Mouse (Mus musculus): ENCODE data around the gene Xylt2. TPM values are rescaled to one million over a fixed set of nuclear protein-coding genes. Genes with fewer than 3 reads are reported as not detected.
A peak's percentile ranks its signal among the peaks of the same experiment; 100 is the strongest.
"Not testable (repeated sequence)": the region's sequence is repeated elsewhere in the genome, so short reads cannot be mapped to it uniquely, and the experiment has no call there.

The Xylt2 gene
- polyA plus RNA-seq, 1 experiment, result 81.9 TPM

GRCm38 (mm10) chr11:94697703-94698464 is 20.6 kb upstream of the Xylt2 start:
- no peak for TF ChIP-seq CTCF (IDR thresholded peaks at IDR 0.05; ENCODE audit: borderline replicate concordance, control insufficient read depth, extremely low read depth, insufficient read depth, low read length, poor library complexity)
- peak overlapping the region; percentile 93 for H3K27ac ChIP-seq (ENCODE audit: control insufficient read depth, insufficient read depth, low read length)
- peak overlapping the region; percentile 20; the same call in 1 of the 2 replicates for H3K4me3 ChIP-seq (ENCODE audit: control insufficient read depth, insufficient read depth, low read length)
- H3K4me1 ChIP-seq (replicated peaks; ENCODE audit: control insufficient read depth, insufficient read depth, low read length), result peaks cover 34% of the 10 kb centered on the region
- no peaks in the 10 kb centered on the region for H3K27me3 ChIP-seq (ENCODE audit: control insufficient read depth, insufficient read depth, low read length)
- H3K36me3 ChIP-seq (ENCODE audit: control insufficient read depth, insufficient read depth, low read length), result no peaks in the 10 kb centered on the region
- peak; percentile 71 for DNase-seq
- 12% methylated on average over 13 of the region's 13 CpGs for WGBS

DNA sequence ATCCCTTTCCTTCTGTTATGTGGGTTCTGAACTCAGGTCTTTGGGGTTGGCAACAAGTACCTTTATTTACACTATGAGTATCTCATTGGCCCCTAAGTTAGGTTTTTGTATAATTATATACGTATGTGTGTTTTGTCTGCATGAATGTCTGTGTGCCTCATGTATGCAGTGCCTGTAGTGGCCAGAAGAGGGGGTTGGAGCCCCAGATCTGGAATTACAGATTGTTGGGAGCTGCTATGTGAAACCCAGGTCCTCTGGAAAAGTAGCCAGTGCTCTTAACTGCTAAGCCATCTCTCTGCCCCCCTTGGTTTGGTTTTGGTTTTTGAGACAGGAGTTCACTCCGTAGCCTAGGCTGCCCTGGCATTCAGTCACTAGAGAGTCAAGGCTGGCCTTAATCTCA is 19.8 kb upstream of the Xylt2 start:
- Histone ChIP-seq H3K4me1 (replicated peaks; ENCODE audit: control insufficient read depth, insufficient read depth, low read length) (peaks cover 33% of the 10 kb centered on the region), H3K4me3 (ENCODE audit: control insufficient read depth, insufficient read depth, low read length) (no peak overlapping the region), H3K27me3 (ENCODE audit: control insufficient read depth, insufficient read depth, low read length) (no peaks in the 10 kb centered on the region), H3K27ac (ENCODE audit: control insufficient read depth, insufficient read depth, low read length) (peak overlapping the region; percentile 56), H3K36me3 (ENCODE audit: control insufficient read depth, insufficient read depth, low read length) (no peaks in the 10 kb centered on the region)
- 83% methylated on average over 2 of the region's 2 CpGs for WGBS
- peak; percentile 41 for DNase-seq
- TF ChIP-seq CTCF (IDR thresholded peaks at IDR 0.05; ENCODE audit: borderline replicate concordance, control insufficient read depth, extremely low read depth, insufficient read depth, low read length, poor library complexity) (no peak), POLR2A (IDR thresholded peaks at IDR 0.05; ENCODE audit: control insufficient read depth, extremely low read depth, insufficient read depth, low read length, poor library complexity) (no peak)

DNA sequence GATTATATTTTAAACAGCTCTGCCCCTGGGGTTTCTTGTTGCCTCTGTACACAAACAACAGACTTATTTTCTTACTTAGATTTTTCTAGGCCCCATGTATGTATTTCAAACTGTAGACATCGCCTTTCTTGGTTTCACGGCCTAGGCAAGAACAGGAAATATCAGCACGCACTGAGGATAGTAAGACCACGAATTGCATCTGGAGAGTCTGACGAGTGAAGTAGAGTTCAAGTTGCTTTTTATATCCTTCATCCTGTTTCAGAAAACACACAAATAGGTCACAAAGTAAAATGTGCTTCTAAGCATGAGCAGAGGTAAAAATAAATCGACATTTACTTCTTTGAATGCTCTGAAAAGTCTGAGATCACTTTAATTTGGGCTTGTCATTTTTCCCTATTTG is 18.2 kb upstream of the Xylt2 start:
- H3K4me3 ChIP-seq (ENCODE audit: control insufficient read depth, insufficient read depth, low read length), result no peak overlapping the region
- no peak for TF ChIP-seq POLR2A (IDR thresholded peaks at IDR 0.05; ENCODE audit: control insufficient read depth, extremely low read depth, insufficient read depth, low read length, poor library complexity)
- no peaks in the 10 kb centered on the region for H3K36me3 ChIP-seq (ENCODE audit: control insufficient read depth, insufficient read depth, low read length)
- 9% methylated on average over 6 of the region's 6 CpGs for WGBS
- H3K27me3 ChIP-seq (ENCODE audit: control insufficient read depth, insufficient read depth, low read length), result no peaks in the 10 kb centered on the region
- H3K4me1 ChIP-seq (replicated peaks; ENCODE audit: control insufficient read depth, insufficient read depth, low read length), result peaks cover 33% of the 10 kb centered on the region
- no peak for DNase-seq
- H3K27ac ChIP-seq (ENCODE audit: control insufficient read depth, insufficient read depth, low read length), result peak overlapping the region; percentile 65

DNA sequence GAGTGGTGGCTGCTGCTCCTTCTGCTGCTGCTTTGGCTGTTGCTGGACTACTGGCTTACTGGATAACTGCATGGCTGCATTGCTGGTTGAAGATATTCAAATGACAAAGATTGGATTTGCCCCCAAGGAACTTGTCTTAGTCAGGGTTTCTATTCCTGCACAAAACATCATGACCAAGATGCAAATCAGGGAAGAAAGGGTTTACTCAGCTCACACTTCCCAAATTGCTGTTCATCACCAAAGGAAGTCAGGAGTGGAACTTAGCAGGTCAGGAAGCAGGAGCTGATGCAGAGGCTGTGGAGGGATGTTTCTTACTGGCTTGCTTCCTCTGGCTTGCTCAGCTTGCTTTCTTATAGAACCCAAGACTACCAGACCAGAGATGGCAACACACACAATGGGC is 15.2 kb upstream of the Xylt2 start:
- H3K4me1 ChIP-seq (replicated peaks; ENCODE audit: control insufficient read depth, insufficient read depth, low read length), result peaks cover 20% of the 10 kb centered on the region
- DNase-seq; H3K4me3 ChIP-seq (ENCODE audit: control insufficient read depth, insufficient read depth, low read length); H3K27me3 ChIP-seq (ENCODE audit: control insufficient read depth, insufficient read depth, low read length); H3K27ac ChIP-seq (ENCODE audit: control insufficient read depth, insufficient read depth, low read length); H3K36me3 ChIP-seq (ENCODE audit: control insufficient read depth, insufficient read depth, low read length): not testable (repeated sequence)

DNA sequence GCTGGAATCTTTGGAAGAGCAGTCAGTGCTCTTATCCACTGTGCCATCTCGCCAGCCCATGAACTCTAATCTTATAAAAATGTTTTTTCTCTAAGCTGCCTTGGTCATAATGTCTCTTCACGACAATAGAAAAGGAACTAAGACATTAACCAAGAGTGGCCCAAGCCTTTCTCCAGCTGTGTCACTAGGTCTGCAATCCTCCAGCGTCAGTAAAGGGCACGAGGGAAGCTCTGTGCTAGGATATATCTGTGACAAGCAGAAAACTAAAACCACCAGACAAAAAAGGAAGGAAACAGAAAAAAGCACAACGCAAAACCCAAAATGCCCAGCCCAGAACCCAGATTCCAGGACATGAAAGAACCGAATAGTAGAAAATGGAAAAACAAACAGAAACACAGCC is 9.9 kb upstream of the Xylt2 start:
- no peaks in the 10 kb centered on the region for H3K4me1 ChIP-seq (replicated peaks; ENCODE audit: control insufficient read depth, insufficient read depth, low read length)
- no peaks in the 10 kb centered on the region for H3K27me3 ChIP-seq (ENCODE audit: control insufficient read depth, insufficient read depth, low read length)
- H3K4me3 ChIP-seq (ENCODE audit: control insufficient read depth, insufficient read depth, low read length), result no peak overlapping the region
- H3K36me3 ChIP-seq (ENCODE audit: control insufficient read depth, insufficient read depth, low read length), result no peaks in the 10 kb centered on the region
- DNase-seq, result no peak
- TF ChIP-seq POLR2A (IDR thresholded peaks at IDR 0.05; ENCODE audit: control insufficient read depth, extremely low read depth, insufficient read depth, low read length, poor library complexity) (no peak), CTCF (IDR thresholded peaks at IDR 0.05; ENCODE audit: borderline replicate concordance, control insufficient read depth, extremely low read depth, insufficient read depth, low read length, poor library complexity) (no peak)
- 26% methylated on average over 6 of the region's 6 CpGs for WGBS
- no peak overlapping the region for H3K27ac ChIP-seq (ENCODE audit: control insufficient read depth, insufficient read depth, low read length)

- 96% methylated on average over 7 of the region's 7 CpGs for WGBS
- Histone ChIP-seq H3K27ac (ENCODE audit: control insufficient read depth, insufficient read depth, low read length) (no peak overlapping the region), H3K36me3 (ENCODE audit: control insufficient read depth, insufficient read depth, low read length) (no peaks in the 10 kb centered on the region), H3K4me1 (replicated peaks; ENCODE audit: control insufficient read depth, insufficient read depth, low read length) (peaks cover 4% of the 10 kb centered on the region), H3K27me3 (ENCODE audit: control insufficient read depth, insufficient read depth, low read length) (no peaks in the 10 kb centered on the region), H3K4me3 (ENCODE audit: control insufficient read depth, insufficient read depth, low read length) (no peak overlapping the region)
- no peak for DNase-seq
- TF ChIP-seq CTCF (IDR thresholded peaks at IDR 0.05; ENCODE audit: borderline replicate concordance, control insufficient read depth, extremely low read depth, insufficient read depth, low read length, poor library complexity) (no peak), POLR2A (IDR thresholded peaks at IDR 0.05; ENCODE audit: control insufficient read depth, extremely low read depth, insufficient read depth, low read length, poor library complexity) (no peak)
Observed at GRCm38 (mm10) chr11:94682427-94682826, 5.1 kb upstream of the Xylt2 start.

GRCm38 (mm10) chr11:94681640-94682039 is 4.3 kb upstream of the Xylt2 start:
- Histone ChIP-seq H3K4me1 (replicated peaks; ENCODE audit: control insufficient read depth, insufficient read depth, low read length) (peaks cover 6% of the 10 kb centered on the region), H3K27me3 (ENCODE audit: control insufficient read depth, insufficient read depth, low read length) (no peaks in the 10 kb centered on the region), H3K4me3 (ENCODE audit: control insufficient read depth, insufficient read depth, low read length) (no peak overlapping the region), H3K27ac (ENCODE audit: control insufficient read depth, insufficient read depth, low read length) (no peak overlapping the region), H3K36me3 (ENCODE audit: control insufficient read depth, insufficient read depth, low read length) (no peaks in the 10 kb centered on the region)
- TF ChIP-seq CTCF (IDR thresholded peaks at IDR 0.05; ENCODE audit: borderline replicate concordance, control insufficient read depth, extremely low read depth, insufficient read depth, low read length, poor library complexity) (no peak), POLR2A (IDR thresholded peaks at IDR 0.05; ENCODE audit: control insufficient read depth, extremely low read depth, insufficient read depth, low read length, poor library complexity) (no peak)
- DNase-seq, result no peak
- WGBS, result 85% methylated on average over 4 of the region's 4 CpGs
